Mouse (Mus musculus) ZHBTc4 (cell line): ENCODE measurements around the gene Etl4.

Experiments used
- DNase-seq: peaks from one replicate; pipeline ENCODE4 v3.0.0-alpha.2; 2011; ENCODE audit warnings: low read depth, low spot score

Etl4 gene

GRCm38 (mm10) chr2:20761320-20761719 lies 851.7 kb downstream of the Etl4 start:
- no peak for DNase-seq

- DNase-seq, result no peak
Observed at GRCm38 (mm10) chr2:20761751-20762150, 852.2 kb downstream of the Etl4 start.

- DNase-seq, result peak; percentile 40
Observed at GRCm38 (mm10) chr2:20763511-20764212, 854.1 kb downstream of the Etl4 start.

- no peak for DNase-seq
Observed at GRCm38 (mm10) chr2:20764566-20765090, 855.0 kb downstream of the Etl4 start.

- peak; percentile 81 for DNase-seq
Observed at GRCm38 (mm10) chr2:20768681-20769080, 859.1 kb downstream of the Etl4 start.

GRCm38 (mm10) chr2:20770171-20770570 lies 860.6 kb downstream of the Etl4 start:
- peak; percentile 74 for DNase-seq

- no peak for DNase-seq
Observed at GRCm38 (mm10) chr2:20774462-20774861, 864.9 kb downstream of the Etl4 start.

- no peak for DNase-seq
Observed at GRCm38 (mm10) chr2:20776171-20776704, 866.7 kb downstream of the Etl4 start.

GRCm38 (mm10) chr2:20777931-20778330 lies 868.4 kb downstream of the Etl4 start:
- DNase-seq, result peak; percentile 76

- peak; percentile 89 for DNase-seq
Observed at GRCm38 (mm10) chr2:20779484-20780381, 870.2 kb downstream of the Etl4 start.

- no peak for DNase-seq
Observed at GRCm38 (mm10) chr2:20801236-20801890, 891.8 kb downstream of the Etl4 start.

GRCm38 (mm10) chr2:20811506-20811905 lies 901.9 kb downstream of the Etl4 start:
- no peak for DNase-seq

- DNase-seq, result peak; percentile 63
Observed at GRCm38 (mm10) chr2:20813986-20814385, 904.4 kb downstream of the Etl4 start.

GRCm38 (mm10) chr2:20818226-20818625 lies 908.6 kb downstream of the Etl4 start:
- no peak for DNase-seq

GRCm38 (mm10) chr2:20826258-20826657 lies 916.7 kb downstream of the Etl4 start:
- no peak for DNase-seq

GRCm38 (mm10) chr2:20830882-20831281 lies 921.3 kb downstream of the Etl4 start:
- no peak for DNase-seq

- no peak for DNase-seq
Observed at GRCm38 (mm10) chr2:20831608-20832406, 922.2 kb downstream of the Etl4 start.

GRCm38 (mm10) chr2:20849346-20849745 lies 939.8 kb downstream of the Etl4 start:
- DNase-seq, result no peak
